Mouse (Mus musculus) MEL (cell line): ENCODE measurements at regions not wholly inside any gene's neighbourhood (a gene's known extent, or its start where the extent isn't known, plus 50 kb on each side); places are given as distances from the start of the nearest gene placed in this dataset.

Experiments
- BHLHE40 ChIP-seq: IDR thresholded peaks from 2 replicates; pipeline ENCODE4 v1.6.1; 2012; ENCODE audit warnings: low read depth, mild to moderate bottlenecking, inconsistent platforms, low read length, improper control_type of control experiment, borderline replicate concordance
- CTCF ChIP-seq, 3 experiments: IDR thresholded peaks in 2 of 3; conservative IDR thresholded peaks in 1 of 3; 2 replicates each; pipeline ENCODE4 v1.5.1; 2011 to 2012; ENCODE audit warnings: low read length in 3 of 3, low read depth in 2 of 3, mild to moderate bottlenecking in 2 of 3, improper control_type of control experiment in 1 of 3, inconsistent platforms in 1 of 3, mixed read lengths in 1 of 3, moderate library complexity in 1 of 3; ENCODE audit not compliant: control insufficient read depth in 1 of 3, insufficient read depth in 1 of 3, poor library complexity in 1 of 3, severe bottlenecking in 1 of 3
- E2F4 ChIP-seq: IDR thresholded peaks from 2 replicates; pipeline ENCODE4 v1.6.1; 2011; ENCODE audit warnings: low read depth, low read length, improper control_type of control experiment, borderline replicate concordance
- EP300 ChIP-seq, 2 experiments: IDR thresholded peaks; 2 replicates each; pipeline ENCODE4 v1.6.1; 2011; ENCODE audit warnings: improper control_type of control experiment in 2 of 2, low read length in 2 of 2, low read depth in 1 of 2, mild to moderate bottlenecking in 1 of 2
- GATA1 ChIP-seq: IDR thresholded peaks from 2 replicates; pipeline ENCODE4 v1.6.1; 2011; ENCODE audit warnings: low read depth, low read length, improper control_type of control experiment
- KAT2A ChIP-seq: conservative IDR thresholded peaks from 2 replicates; pipeline ENCODE4 v1.6.1; 2012; ENCODE audit warnings: low read depth, low read length, improper control_type of control experiment, inconsistent platforms
- MAX ChIP-seq: IDR thresholded peaks from 2 replicates; pipeline ENCODE4 v1.6.1; 2011; ENCODE audit warnings: low read length, improper control_type of control experiment
- MYC ChIP-seq: IDR thresholded peaks from 2 replicates; pipeline ENCODE4 v1.6.1; 2011; ENCODE audit warnings: low read depth, mild to moderate bottlenecking, low read length, improper control_type of control experiment, moderate library complexity
- POLR2A ChIP-seq, 2 experiments: IDR thresholded peaks; 2 replicates each; pipeline ENCODE4 v1.6.1; 2011 to 2012; ENCODE audit warnings: low read length in 2 of 2, mild to moderate bottlenecking in 2 of 2, control low read depth in 1 of 2, improper control_type of control experiment in 1 of 2, low read depth in 1 of 2, moderate library complexity in 1 of 2; ENCODE audit not compliant: control insufficient read depth in 1 of 2, insufficient read depth in 1 of 2, poor library complexity in 1 of 2
- RAD21 ChIP-seq: IDR thresholded peaks from 2 replicates; pipeline ENCODE4 v1.6.1; 2011; ENCODE audit warnings: mild to moderate bottlenecking, low read depth, low read length, improper control_type of control experiment
- USF1 ChIP-seq: IDR thresholded peaks from 2 replicates; pipeline ENCODE4 v1.6.1; 2014; ENCODE audit warnings: low read depth, mild to moderate bottlenecking, inconsistent platforms, low read length, improper control_type of control experiment, moderate library complexity
- USF2 ChIP-seq, 2 experiments: IDR thresholded peaks; 2 replicates each; pipeline ENCODE4 v1.6.1; 2011 to 2012; ENCODE audit warnings: improper control_type of control experiment in 2 of 2, low read length in 2 of 2, borderline replicate concordance in 1 of 2, inconsistent platforms in 1 of 2, low read depth in 1 of 2, mild to moderate bottlenecking in 1 of 2; ENCODE audit not compliant: insufficient read depth in 1 of 2

DNA sequence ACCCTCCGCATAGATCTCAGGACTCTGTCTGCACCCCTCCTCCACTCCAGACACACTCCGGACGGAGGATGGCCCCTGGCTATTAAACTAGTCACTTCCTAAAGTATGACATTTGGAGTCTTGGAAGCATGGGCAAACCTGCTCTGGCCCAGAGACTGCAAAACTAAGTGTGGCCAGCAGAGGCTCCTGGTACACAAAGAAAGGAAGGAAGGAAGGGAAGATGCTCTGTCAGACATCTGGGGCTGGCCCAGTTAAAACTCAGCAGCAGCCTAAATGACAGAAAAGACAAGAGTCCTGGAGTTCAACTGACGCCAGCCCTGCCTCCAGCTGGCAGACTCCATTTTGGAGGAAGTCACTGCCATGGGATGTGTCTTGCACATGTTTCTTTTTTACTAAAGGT lies 137.3 kb upstream of the Azi2 start:
- TF ChIP-seq POLR2A (IDR thresholded peaks at IDR 0.05; ENCODE audit: control insufficient read depth in 1 of 2, insufficient read depth in 1 of 2, low read depth in 1 of 2, low read length in 2 of 2, poor library complexity in 1 of 2) (no peak), GATA1 (no peak), CTCF (IDR thresholded peaks at IDR 0.05 in 2 of 3, conservative IDR thresholded peaks at IDR 0.05 in 1 of 3; ENCODE audit: control insufficient read depth in 1 of 3, insufficient read depth in 1 of 3, low read depth in 2 of 3, low read length in 3 of 3, poor library complexity in 1 of 3, severe bottlenecking in 1 of 3) (peak in 2 of 3 experiments; percentile 56 to 70; a peak in 4 of 6 replicates), EP300 (IDR thresholded peaks at IDR 0.05; ENCODE audit: low read depth in 1 of 2, low read length in 2 of 2) (no peak), MYC (no peak), E2F4 (no peak), USF2 (IDR thresholded peaks at IDR 0.05; ENCODE audit: borderline replicate concordance in 1 of 2, insufficient read depth in 1 of 2, low read depth in 1 of 2, low read length in 2 of 2) (no peak), KAT2A (no peak), RAD21 (peak; percentile 75), BHLHE40 (no peak), USF1 (no peak), MAX (no peak)
